Mouse (Mus musculus): Measurements from ENCODE around the gene Ccdc57.

GRCm38 (mm10) chr11:120973318-120973717, 40.6 kb upstream of the Ccdc57 start:
- TF ChIP-seq CTCF (IDR thresholded peaks at IDR 0.05; ENCODE audit: low read depth, low read length) (no peak), GATA1 (IDR thresholded peaks at IDR 0.05; ENCODE audit: borderline replicate concordance, low read length) (no peak), POLR2AphosphoS5 (IDR thresholded peaks at IDR 0.05; ENCODE audit: insufficient replicate concordance, low read depth, low read length) (no peak), GATA2 (IDR thresholded peaks at IDR 0.05; ENCODE audit: borderline replicate concordance, low read depth, low read length) (no peak), TAL1 (conservative IDR thresholded peaks at IDR 0.05; ENCODE audit: low read depth, low read length) (no peak)
